Mouse (Mus musculus) erythroblast, embryonic 14.5 days (primary cell): ENCODE data around the gene Tns1. TPM values are rescaled to one million over a fixed set of nuclear protein-coding genes. Genes with fewer than 3 reads are reported as not detected.

Source experiments
- H3K27me3 ChIP-seq: 2 replicates; pipeline ENCODE4 v1.6.1; 2012; ENCODE audit warnings: inconsistent platforms; ENCODE audit not compliant: control insufficient read depth
- H3K36me3 ChIP-seq: 2 replicates; pipeline ENCODE4 v1.6.1; 2012; ENCODE audit warnings: mild to moderate bottlenecking, inconsistent platforms; ENCODE audit not compliant: control insufficient read depth
- H3K4me1 ChIP-seq: 2 replicates; pipeline ENCODE4 v1.6.1; 2012; ENCODE audit warnings: inconsistent platforms; ENCODE audit not compliant: control insufficient read depth
- H3K4me3 ChIP-seq: replicated peaks from 2 replicates; pipeline ENCODE3; 2012; ENCODE audit warnings: moderate library complexity, mild to moderate bottlenecking, inconsistent platforms
- H3K9me3 ChIP-seq: 2 replicates; pipeline ENCODE4 v1.6.1; 2012; ENCODE audit warnings: low read length, inconsistent platforms, mixed read lengths; ENCODE audit not compliant: control insufficient read depth
- GATA1 ChIP-seq: IDR thresholded peaks from 2 replicates; pipeline ENCODE4 v1.6.1; 2012; ENCODE audit warnings: low read length, inconsistent platforms, mixed read lengths
- TAL1 ChIP-seq: IDR thresholded peaks from 3 replicates; pipeline ENCODE4 v1.6.1; 2012; ENCODE audit warnings: low read length, inconsistent platforms, mixed read lengths
- polyA plus RNA-seq: library from polyadenylated mRNA; stranded (reverse); fragments of >175 nt; gene quantifications from 2 replicates; pipeline ENCODE4 v1.2.3, GENCODE M21; 2012

Tns1 gene
- polyA plus RNA-seq, 1 experiment, result 3.6 TPM

DNA sequence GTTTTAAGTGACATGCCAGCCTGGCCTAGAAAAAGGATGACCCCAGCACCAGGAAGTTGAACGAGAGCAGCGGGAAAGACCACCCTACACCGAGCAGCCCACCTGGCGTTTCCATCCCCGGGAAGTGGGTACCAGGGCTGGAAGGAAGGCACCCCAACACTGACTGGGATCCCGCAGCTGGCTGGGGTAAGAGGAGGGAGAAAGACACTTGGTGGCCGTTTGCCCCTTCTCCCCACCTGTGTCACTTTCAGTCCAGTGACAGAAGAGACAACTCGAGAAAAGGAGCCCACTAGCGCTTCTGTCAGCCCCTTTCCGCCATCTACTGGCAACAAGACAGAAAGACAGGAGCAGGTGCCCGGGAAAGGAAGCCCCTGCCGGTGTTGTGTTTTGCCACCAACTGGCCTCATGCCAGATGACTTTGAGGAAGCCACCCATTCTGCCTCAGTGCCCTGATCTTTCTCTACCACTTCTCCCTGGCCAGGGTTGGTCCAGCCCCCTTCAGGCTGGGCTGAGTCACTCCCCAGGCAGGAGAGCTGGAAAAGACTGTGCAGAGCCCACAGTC lies 823 bp upstream of the Tns1 start, which contains the start of gene Rufy4:
Rufy4 (plus strand) TSS at position 551 of the 562 bp plus-strand sequence.
- no peaks in the 10 kb centered on the region for H3K36me3 ChIP-seq
- TF ChIP-seq TAL1, result no peak
- no peak for TF ChIP-seq GATA1
- H3K4me1 ChIP-seq, result peaks cover 10% of the 10 kb centered on the region
- no peaks in the 10 kb centered on the region for H3K9me3 ChIP-seq
- peak within 1 kb of the TSS; percentile 55 for H3K4me3 ChIP-seq
- H3K27me3 ChIP-seq, result peaks cover 59% of the 10 kb centered on the region

- TF ChIP-seq GATA1, result no peak
- no peak for TF ChIP-seq TAL1
- no peaks in the 10 kb centered on the region for H3K9me3 ChIP-seq
- no peaks in the 10 kb centered on the region for H3K36me3 ChIP-seq
- peaks cover 10% of the 10 kb centered on the region for H3K4me1 ChIP-seq
- H3K4me3 ChIP-seq, result no peak overlapping the region
- H3K27me3 ChIP-seq, result peaks cover 62% of the 10 kb centered on the region
Measured at GRCm38 (mm10) chr1:74123215-74123614, 1.0 kb downstream of the Tns1 start.

DNA sequence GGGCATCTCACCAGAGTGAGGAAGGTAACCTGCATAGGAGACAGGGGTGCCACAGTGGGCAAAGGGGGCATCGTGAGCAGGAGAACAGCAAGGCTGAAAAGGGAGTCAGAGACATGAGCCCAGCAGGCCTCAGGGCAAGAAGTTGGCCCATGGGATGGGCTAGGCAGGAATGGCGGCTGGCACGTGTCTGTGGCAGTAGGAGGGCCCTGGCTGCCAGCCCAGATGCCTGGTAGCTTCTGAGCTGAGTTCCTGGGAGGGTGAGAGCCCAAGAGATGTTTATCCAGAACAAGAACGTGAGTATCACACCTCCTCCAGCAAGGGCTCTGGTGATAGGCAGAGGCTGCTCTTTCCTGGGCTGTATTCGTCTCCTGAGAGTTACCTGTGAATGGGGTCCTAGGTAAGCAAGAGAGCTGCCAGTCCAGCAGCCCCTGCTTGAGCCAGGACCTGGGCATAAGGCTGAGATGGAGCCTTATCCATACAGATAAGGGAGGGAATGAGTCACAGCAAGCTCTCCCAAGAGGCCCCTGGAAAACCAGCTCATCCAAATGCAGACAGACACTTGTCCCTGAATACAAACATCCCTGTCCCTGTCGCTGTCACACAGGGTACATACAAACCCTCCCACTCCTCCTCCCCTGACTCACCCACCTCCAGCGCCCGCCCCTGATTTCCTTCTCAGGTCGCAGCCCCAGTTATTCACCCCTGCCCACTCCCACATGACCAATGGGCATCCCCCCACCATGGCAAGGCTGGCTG lies 2.2 kb downstream of the Tns1 start:
- Histone ChIP-seq H3K9me3 (no peaks in the 10 kb centered on the region), H3K36me3 (no peaks in the 10 kb centered on the region), H3K27me3 (peaks cover 62% of the 10 kb centered on the region), H3K4me1 (peaks cover 10% of the 10 kb centered on the region), H3K4me3 (no peak overlapping the region)
- TF ChIP-seq GATA1 (no peak), TAL1 (no peak)

- H3K27me3 ChIP-seq, result peaks cover 61% of the 10 kb centered on the region
- H3K36me3 ChIP-seq, result no peaks in the 10 kb centered on the region
- H3K4me3 ChIP-seq, result no peak overlapping the region
- TF ChIP-seq GATA1 (no peak), TAL1 (no peak)
- peaks cover 10% of the 10 kb centered on the region for H3K4me1 ChIP-seq
- no peaks in the 10 kb centered on the region for H3K9me3 ChIP-seq
Measured at GRCm38 (mm10) chr1:74121138-74121537, 3.1 kb downstream of the Tns1 start.

DNA sequence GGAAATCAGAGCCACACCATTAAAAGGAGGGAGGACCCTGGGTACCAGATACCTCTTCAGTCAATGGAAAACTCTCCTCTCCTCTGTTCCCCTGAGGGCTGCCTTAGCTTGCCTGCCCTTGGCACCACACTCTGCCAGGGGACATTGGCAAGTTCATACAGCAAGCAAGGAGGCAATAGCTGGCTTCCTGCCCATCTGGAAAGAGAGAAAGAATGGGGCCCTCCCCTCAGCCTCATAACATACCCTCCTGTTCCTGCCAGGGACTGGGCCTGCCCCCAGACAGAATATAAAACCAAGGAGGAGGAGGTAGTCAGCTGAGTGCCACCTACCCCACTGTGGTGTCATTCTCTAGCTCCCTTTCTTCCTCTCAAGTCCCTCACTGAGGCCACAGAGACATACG lies 5.1 kb downstream of the Tns1 start:
- H3K4me3 ChIP-seq, result no peak overlapping the region
- no peaks in the 10 kb centered on the region for H3K36me3 ChIP-seq
- peaks cover 42% of the 10 kb centered on the region for H3K27me3 ChIP-seq
- H3K9me3 ChIP-seq, result no peaks in the 10 kb centered on the region
- TF ChIP-seq TAL1 (no peak), GATA1 (no peak)
- peaks cover 2% of the 10 kb centered on the region; the same call in 1 of the 2 replicates for H3K4me1 ChIP-seq

DNA sequence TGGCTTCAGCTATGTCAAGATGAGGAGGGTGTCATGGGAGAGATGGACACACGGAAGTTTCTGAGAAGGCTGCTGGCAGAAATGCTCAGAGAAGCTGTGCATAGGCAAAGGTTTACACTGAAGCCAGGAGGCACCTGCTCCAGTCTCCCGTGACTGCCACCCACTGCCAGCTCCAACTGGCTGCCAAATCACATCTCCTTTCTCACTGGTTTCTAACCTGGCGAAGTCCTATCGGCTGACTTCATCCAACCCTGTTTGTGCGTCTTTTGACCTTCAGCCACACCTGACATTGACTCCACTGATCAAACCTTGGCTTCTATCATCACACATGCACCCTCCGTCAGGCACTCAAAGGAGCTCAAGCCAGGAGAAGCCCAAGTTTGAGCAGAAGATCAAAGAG lies 6.4 kb downstream of the Tns1 start:
- H3K36me3 ChIP-seq, result no peaks in the 10 kb centered on the region
- H3K4me1 ChIP-seq, result no peaks in the 10 kb centered on the region; the same call in 1 of the 2 replicates
- no peak for TF ChIP-seq TAL1
- TF ChIP-seq GATA1, result no peak
- H3K27me3 ChIP-seq, result peaks cover 32% of the 10 kb centered on the region
- H3K9me3 ChIP-seq, result no peaks in the 10 kb centered on the region
- H3K4me3 ChIP-seq, result no peak overlapping the region

GRCm38 (mm10) chr1:74113071-74113470 lies 11.2 kb downstream of the Tns1 start:
- TF ChIP-seq GATA1, result no peak
- no peak for TF ChIP-seq TAL1
- no peaks in the 10 kb centered on the region; the same call in 1 of the 2 replicates for H3K4me1 ChIP-seq
- H3K36me3 ChIP-seq, result no peaks in the 10 kb centered on the region
- H3K4me3 ChIP-seq, result no peak overlapping the region
- H3K9me3 ChIP-seq, result no peaks in the 10 kb centered on the region
- H3K27me3 ChIP-seq, result peaks cover 2% of the 10 kb centered on the region; the same call in 1 of the 2 replicates

DNA sequence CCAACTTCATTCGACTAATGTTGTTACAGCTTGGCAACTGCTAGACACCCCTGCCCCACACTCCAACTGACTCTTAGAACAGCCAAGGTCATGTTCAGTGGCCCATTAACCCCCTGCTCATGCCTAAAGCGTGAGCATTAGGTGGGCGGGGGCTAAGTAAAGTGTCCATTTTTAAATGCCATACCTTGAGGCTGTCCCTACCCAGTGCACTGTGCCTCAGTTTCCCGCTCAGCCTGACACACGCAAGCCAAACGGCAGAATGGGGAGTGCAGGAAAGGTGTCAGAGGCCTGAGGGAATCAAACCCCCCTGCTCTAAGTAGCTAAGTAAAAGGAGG lies 12.6 kb downstream of the Tns1 start:
- no peak overlapping the region for H3K4me3 ChIP-seq
- H3K4me1 ChIP-seq, result no peaks in the 10 kb centered on the region; the same call in 1 of the 2 replicates
- no peaks in the 10 kb centered on the region for H3K9me3 ChIP-seq
- TF ChIP-seq TAL1 (no peak), GATA1 (no peak)
- no peaks in the 10 kb centered on the region for H3K36me3 ChIP-seq
- 0 out of 2 replicates have a peak, but pooled peaks cover 2% of the 10 kb centered on the region for H3K27me3 ChIP-seq

DNA sequence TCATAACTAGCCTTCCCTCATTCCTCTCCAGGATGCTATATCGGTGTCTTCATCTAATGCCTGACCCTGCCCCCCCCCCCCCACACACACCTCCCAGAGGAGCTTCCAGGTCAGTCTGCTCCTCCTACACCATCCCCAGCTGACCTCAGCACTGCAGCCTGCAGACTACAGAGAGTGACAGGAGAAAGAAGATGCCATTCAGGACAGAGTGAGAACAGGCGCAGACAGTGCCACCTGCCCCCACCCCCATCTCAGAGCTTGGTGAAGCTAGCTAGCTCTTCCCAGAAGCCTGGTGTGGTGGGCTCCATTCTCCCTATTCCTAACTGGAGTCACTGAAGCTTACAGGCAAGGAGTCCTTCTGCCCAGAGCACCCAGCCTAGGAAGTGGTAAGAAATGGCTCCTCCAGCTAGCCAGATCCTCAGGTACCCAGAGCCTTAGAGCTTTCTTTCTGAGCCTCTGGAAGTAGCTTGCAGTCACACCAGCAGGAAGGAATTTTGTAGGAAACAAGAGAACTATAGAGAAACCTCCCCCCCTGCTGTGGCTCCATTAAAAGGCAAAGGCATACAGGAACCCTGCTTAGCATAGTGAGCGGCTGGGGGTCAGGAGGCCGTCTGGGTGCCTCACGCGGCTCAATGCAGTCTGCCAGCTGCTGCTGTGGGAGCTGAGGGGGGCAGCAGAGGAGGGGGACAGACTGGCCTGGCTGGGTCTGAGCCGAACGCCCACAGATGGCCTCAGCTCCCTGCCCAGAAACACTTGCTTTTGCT lies 13.1 kb downstream of the Tns1 start:
- Histone ChIP-seq H3K4me3 (no peak overlapping the region), H3K9me3 (no peaks in the 10 kb centered on the region), H3K36me3 (no peaks in the 10 kb centered on the region), H3K4me1 (no peaks in the 10 kb centered on the region; the same call in 1 of the 2 replicates), H3K27me3 (0 out of 2 replicates have a peak, but pooled peaks cover 2% of the 10 kb centered on the region)
- TF ChIP-seq GATA1 (no peak), TAL1 (no peak)
